Mouse (Mus musculus) kidney, postnatal 14 days (tissue): ENCODE measurements around the gene Smarca1.

Source experiments
- DNase-seq: peaks from one replicate; pipeline ENCODE4 v3.0.0; 2022; ENCODE audit warnings: mixed read lengths

Gene Smarca1

GRCm38 (mm10) chrX:47760212-47760611 lies 132.6 kb downstream of the Smarca1 start:
- DNase-seq = no peak
